Mouse (Mus musculus): ENCODE measurements around the gene Acsl5. TPM values are rescaled to one million over a fixed set of nuclear protein-coding genes. Genes with fewer than 3 reads are reported as not detected.

Gene Acsl5
- total RNA-seq, 1 experiment from 2014 or later, result 131 TPM

Other genes with a start within 250 kb of the Acsl5 start
- 5.9 and 6.3 TPM in 2 replicates for gene Gpam, start 124.7 kb upstream of the Acsl5 start, total RNA-seq (2017)
- not detected in 2 replicates for gene Tectb, start 71.2 kb upstream of the Acsl5 start, total RNA-seq (2017)
- gene Gucy2g, start 10.7 kb upstream of the Acsl5 start, total RNA-seq (2017), result not detected in 2 replicates
- gene Zdhhc6, start 64.1 kb downstream of the Acsl5 start, total RNA-seq (2017), result 43.1 and 45.9 TPM in 2 replicates
- 49.1 and 62.6 TPM in 2 replicates for gene Vti1a, start 64.4 kb downstream of the Acsl5 start, total RNA-seq (2017)

Data from neutrophil, adult 5-6 weeks (primary cell).